Mouse (Mus musculus) spleen, adult 2 months (tissue): ENCODE results near the gene Clybl.

ENCODE experiments used
- CTCF ChIP-seq: fragments of 200-500 bp; IDR thresholded peaks from 2 replicates; pipeline ENCODE4 v1.5.1; 2011; ENCODE audit warnings: mild to moderate bottlenecking, inconsistent platforms; ENCODE audit not compliant: insufficient read depth, insufficient read length, insufficient replicate concordance; ENCODE audit errors: extremely low read depth
- POLR2A ChIP-seq: fragments of 200-500 bp; IDR thresholded peaks from 2 replicates; pipeline ENCODE4 v1.6.1; 2011; ENCODE audit warnings: low read depth, low read length, inconsistent platforms

DNA sequence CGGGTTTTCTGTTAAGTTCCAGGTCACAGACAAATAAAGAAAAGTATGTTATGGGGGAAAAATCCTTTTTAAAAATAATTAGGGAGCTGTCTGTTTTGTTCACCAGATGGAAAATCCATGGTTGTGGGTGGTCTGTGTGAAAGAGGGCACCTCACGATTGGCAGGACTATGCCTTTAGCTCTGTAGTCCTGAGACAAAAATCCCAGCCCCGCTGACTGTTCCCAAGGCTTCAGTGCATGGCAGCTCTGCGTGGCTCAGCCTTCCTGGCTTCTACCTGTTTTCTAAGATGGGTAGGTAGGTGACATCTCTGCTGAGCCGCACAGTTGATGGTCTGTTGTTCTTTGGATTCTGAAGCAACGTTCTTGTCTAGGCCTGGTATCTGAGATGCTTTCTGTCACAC, 32.6 kb downstream of the Clybl start:
- TF ChIP-seq CTCF (no peak), POLR2A (no peak)
